Mouse (Mus musculus): ENCODE data around the gene Gm13043.
"Not testable (repeated sequence)": the region's sequence is repeated elsewhere in the genome, so short reads cannot be mapped to it uniquely, and the experiment has no call there.

The Gm13043 gene

GRCm38 (mm10) chr4:143511043-143511442 is at the start of gene Gm13043:
TSS of gene Gm13043 (plus strand) at chr4:143511343.
- no peak for DNase-seq (ENCODE audit: low spot score in 2 of 2)

DNA sequence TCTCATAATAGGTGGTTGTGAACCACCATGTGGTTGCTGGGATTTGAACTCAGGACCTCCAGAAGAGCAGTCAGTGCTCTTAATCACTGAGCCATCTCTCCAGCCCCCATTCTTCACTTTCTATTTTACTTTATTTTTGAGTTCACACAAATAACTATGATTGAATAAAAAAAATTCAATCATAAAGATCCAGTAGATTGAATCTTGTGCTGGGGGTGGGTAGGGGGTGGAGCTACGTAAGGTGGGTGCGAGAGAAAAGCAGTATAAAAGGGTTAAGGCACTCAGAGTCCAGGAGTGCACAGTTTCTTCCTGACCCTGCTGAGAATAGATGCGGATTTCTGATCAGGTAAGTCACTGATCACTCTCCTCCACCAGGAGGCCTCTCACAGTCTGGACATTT is 24.5 kb downstream of the Gm13043 start, which contains the start of gene Gm13040:
Gene Gm13040 (plus strand): TSS at position 301 of the 400 bp plus-strand sequence.
- DNase-seq (ENCODE audit: low spot score in 2 of 2) = not testable (repeated sequence)

- not testable (repeated sequence) for DNase-seq (ENCODE audit: low spot score in 2 of 2)
Measured at GRCm38 (mm10) chr4:143551400-143551799, 40.3 kb downstream of the Gm13043 start, which contains the start of the genes BC080695 and Gm13057. TSS of gene BC080695 (plus strand) at chr4:143551700. TSS of gene Gm13057 (plus strand) at chr4:143551709.

Data from spleen, postnatal 4 days (tissue).